Mouse (Mus musculus): ENCODE results near the gene Ankdd1a. TPM values are rescaled to one million over a fixed set of nuclear protein-coding genes. Genes with fewer than 3 reads are reported as not detected.

The Ankdd1a gene
- total and polyA plus RNA-seq, 3 experiments, result not detected

GRCm38 (mm10) chr9:65535789-65536469, 15.9 kb upstream of the Ankdd1a start:
- in situ Hi-C loops (cut with MboI; ENCODE audit: low pct_ligation_motif_present, low pct_unique_long_range_greater_than_20kb, low sequenced_read_pairs) (loop anchor here (5.0 kb wide), 1 partner anchor 41 kb away; no protein-coding TSS in a partner anchor), dilution Hi-C loops (cut with MboI; ENCODE audit: extremely low pct_ligation_motif_present, extremely low pct_unique_long_range_greater_than_20kb, low sequenced_read_pairs) (no loop called here)
- peak overlapping the region in 2 of 3 experiments; percentile 19 to 40 for H3K4me3 ChIP-seq (replicated peaks in 1 of 3; ENCODE audit: low read depth in 2 of 3, low read length in 2 of 3, poor library complexity in 1 of 3)
- TF ChIP-seq TBP (conservative IDR thresholded peaks at IDR 0.05; ENCODE audit: low read depth, low read length) (0 out of 2 replicates have a peak, but pooled peaks have one; percentile 3), ZNF384 (IDR thresholded peaks at IDR 0.05; ENCODE audit: low read depth, low read length) (peak; percentile 75), ELF1 (IDR thresholded peaks at IDR 0.05; ENCODE audit: low read depth, low read length) (peak; percentile 77), IRF4 (IDR thresholded peaks at IDR 0.05; ENCODE audit: low read depth, low read length) (peak; percentile 42), EP300 (IDR thresholded peaks at IDR 0.05; ENCODE audit: low read length) (peak; percentile 30; the same call in 1 of the 2 replicates), UBTF (IDR thresholded peaks at IDR 0.05; ENCODE audit: low read depth, low read length) (no peak), HCFC1 (IDR thresholded peaks at IDR 0.05; ENCODE audit: low read depth, low read length) (peak; percentile 42; the same call in 1 of the 2 replicates), MAZ (IDR thresholded peaks at IDR 0.05; ENCODE audit: low read depth, low read length) (peak; percentile 17; the same call in 1 of the 2 replicates), SIN3A (IDR thresholded peaks at IDR 0.05; ENCODE audit: low read length) (peak; percentile 19; the same call in 1 of the 2 replicates), CHD1 (IDR thresholded peaks at IDR 0.05; ENCODE audit: low read depth, low read length) (peak; percentile 92), POLR2A (IDR thresholded peaks at IDR 0.05; ENCODE audit: low read depth, low read length) (peak; percentile 23; the same call in 1 of the 2 replicates), SMC3 (IDR thresholded peaks at IDR 0.05; ENCODE audit: low read depth, low read length) (no peak), ETS1 (conservative IDR thresholded peaks at IDR 0.05; ENCODE audit: low read depth, low read length) (peak; percentile 12; the same call in 1 of the 2 replicates), E2F4 (IDR thresholded peaks at IDR 0.05; ENCODE audit: insufficient replicate concordance, low read depth, low read length) (no peak), CHD2 (IDR thresholded peaks at IDR 0.05; ENCODE audit: low read length) (0 out of 2 replicates have a peak, but pooled peaks have one; percentile 43)
- H3K4me2 ChIP-seq (ENCODE audit: insufficient read depth, low read depth, poor library complexity, severe bottlenecking), result peak overlapping the region; percentile 52
- H3K27ac ChIP-seq (ENCODE audit: insufficient read depth, low read depth), result peak overlapping the region; percentile 96
- H3K4me1 ChIP-seq (ENCODE audit: control insufficient read depth in 1 of 2, insufficient read depth in 2 of 2), result peaks cover 23 to 68% of the 10 kb centered on the region in 2 experiments
- H3K36me3 ChIP-seq (replicated peaks in 1 of 2; ENCODE audit: control insufficient read depth in 1 of 2, insufficient read depth in 1 of 2, low read length in 1 of 2), result no peaks in the 10 kb centered on the region
- peak; percentile 68 for DNase-seq (ENCODE audit: extremely low read depth)
- H3K27me3 ChIP-seq (replicated peaks), result no peaks in the 10 kb centered on the region
- H3K9me3 ChIP-seq (replicated peaks; ENCODE audit: low read length), result peaks cover 6% of the 10 kb centered on the region
- H3K79me2 ChIP-seq (replicated peaks; ENCODE audit: control insufficient read depth, extremely low read depth, insufficient read depth, poor library complexity, severe bottlenecking), result no peaks in the 10 kb centered on the region
- peak overlapping the region; percentile 42; the same call in 1 of the 2 replicates for H3K9ac ChIP-seq (ENCODE audit: insufficient read depth, low read depth)

GRCm38 (mm10) chr9:65535191-65535722, 15.3 kb upstream of the Ankdd1a start:
- Histone ChIP-seq H3K27me3 (replicated peaks) (no peaks in the 10 kb centered on the region), H3K4me2 (ENCODE audit: insufficient read depth, low read depth, poor library complexity, severe bottlenecking) (peak overlapping the region; percentile 52), H3K9ac (ENCODE audit: insufficient read depth, low read depth) (peak overlapping the region; percentile 42; the same call in 1 of the 2 replicates), H3K4me1 (ENCODE audit: control insufficient read depth in 1 of 2, insufficient read depth in 2 of 2) (peaks cover 23 to 67% of the 10 kb centered on the region in 2 experiments), H3K79me2 (replicated peaks; ENCODE audit: control insufficient read depth, extremely low read depth, insufficient read depth, poor library complexity, severe bottlenecking) (no peaks in the 10 kb centered on the region), H3K27ac (ENCODE audit: insufficient read depth, low read depth) (peak overlapping the region; percentile 96), H3K4me3 (replicated peaks in 1 of 3; ENCODE audit: low read depth in 2 of 3, low read length in 2 of 3, poor library complexity in 1 of 3) (peak overlapping the region in 1 of 3 experiments; percentile 12), H3K9me3 (replicated peaks; ENCODE audit: low read length) (peaks cover 6% of the 10 kb centered on the region), H3K36me3 (replicated peaks in 1 of 2; ENCODE audit: control insufficient read depth in 1 of 2, insufficient read depth in 1 of 2, low read length in 1 of 2) (no peaks in the 10 kb centered on the region)
- peak; percentile 94 for DNase-seq (ENCODE audit: extremely low read depth)
- dilution Hi-C loops (cut with MboI; ENCODE audit: extremely low pct_ligation_motif_present, extremely low pct_unique_long_range_greater_than_20kb, low sequenced_read_pairs), result no loop called here
- in situ Hi-C loops (cut with MboI; ENCODE audit: low pct_ligation_motif_present, low pct_unique_long_range_greater_than_20kb, low sequenced_read_pairs), result loop anchor here (5.0 kb wide), 1 partner anchor 42 kb away; no protein-coding TSS in a partner anchor
- TF ChIP-seq CTCF (conservative IDR thresholded peaks at IDR 0.05 in 1 of 2, IDR thresholded peaks at IDR 0.05 in 1 of 2; ENCODE audit: low read depth in 2 of 2, low read length in 2 of 2) (no peak), NELFE (IDR thresholded peaks at IDR 0.05; ENCODE audit: low read depth, low read length) (peak; percentile 67; the same call in 1 of the 2 replicates), POLR2AphosphoS2 (IDR thresholded peaks at IDR 0.05; ENCODE audit: low read depth, low read length) (peak; percentile 46; the same call in 1 of the 2 replicates), ETS1 (conservative IDR thresholded peaks at IDR 0.05; ENCODE audit: low read depth, low read length) (peak; percentile 69), MAZ (IDR thresholded peaks at IDR 0.05; ENCODE audit: low read depth, low read length) (peak; percentile 77; the same call in 1 of the 2 replicates), IRF4 (IDR thresholded peaks at IDR 0.05; ENCODE audit: low read depth, low read length) (peak; percentile 99), TCF12 (IDR thresholded peaks at IDR 0.05; ENCODE audit: low read depth, low read length) (peak; percentile 71), KAT2A (IDR thresholded peaks at IDR 0.05; ENCODE audit: insufficient replicate concordance, low read length) (0 out of 2 replicates have a peak, but pooled peaks have one; percentile 26), EP300 (IDR thresholded peaks at IDR 0.05; ENCODE audit: low read length) (peak; percentile 95), BHLHE40 (IDR thresholded peaks at IDR 0.05; ENCODE audit: low read depth, low read length) (peak; percentile 75), JUN (IDR thresholded peaks at IDR 0.05; ENCODE audit: insufficient read depth, low read depth, low read length) (peak; percentile 22; the same call in 1 of the 2 replicates), CHD2 (IDR thresholded peaks at IDR 0.05; ENCODE audit: low read length) (peak; percentile 60), MAX (IDR thresholded peaks at IDR 0.05; ENCODE audit: low read length) (peak; percentile 89), SIN3A (IDR thresholded peaks at IDR 0.05; ENCODE audit: low read length) (peak; percentile 72), E2F4 (IDR thresholded peaks at IDR 0.05; ENCODE audit: insufficient replicate concordance, low read depth, low read length) (no peak), NRF1 (IDR thresholded peaks at IDR 0.05; ENCODE audit: low read depth, low read length) (no peak), USF2 (conservative IDR thresholded peaks at IDR 0.05; ENCODE audit: low read depth, low read length) (no peak), SMC3 (IDR thresholded peaks at IDR 0.05; ENCODE audit: low read depth, low read length) (peak; percentile 20; the same call in 1 of the 2 replicates), POLR2A (IDR thresholded peaks at IDR 0.05; ENCODE audit: low read depth, low read length) (peak; percentile 38; the same call in 1 of the 2 replicates), MAFK (IDR thresholded peaks at IDR 0.05; ENCODE audit: insufficient replicate concordance, low read length) (0 out of 2 replicates have a peak, but pooled peaks have one; percentile 24), RCOR1 (conservative IDR thresholded peaks at IDR 0.05; ENCODE audit: low read depth, low read length) (peak; percentile 69; the same call in 1 of the 2 replicates)

Data from CH12.LX (cell line).